Mouse (Mus musculus) heart, embryonic 14.5 days (tissue): Measurements from ENCODE around the gene Tmc6. TPM values are rescaled to one million over a fixed set of nuclear protein-coding genes. Genes with fewer than 3 reads are reported as not detected.

Source experiments
- ATAC-seq: fragments of 200-750 bp; cut with Nextera tagmentation; 2 replicates; pipeline ENCODE4 v1.8.0; 2017; ENCODE audit warnings: low read depth, moderate TSS enrichment; ENCODE audit not compliant: insufficient number of reproducible peaks, insufficient read depth, low FRiP score
- H3K27ac ChIP-seq, 2 experiments: fragments of 200-500 bp in 1 of 2; fragments of 300-500 bp in 1 of 2; sonication (generic) in 1 of 2; replicated peaks in 1 of 2; 2 replicates each; pipeline ENCODE4 v1.5.1; 2012 to 2014; ENCODE audit warnings: low read depth in 2 of 2, low read length in 2 of 2, control low read depth in 1 of 2, mild to moderate bottlenecking in 1 of 2, mixed read lengths in 1 of 2; ENCODE audit not compliant: control insufficient read depth in 1 of 2, insufficient read depth in 1 of 2
- H3K27me3 ChIP-seq: fragments of 300-500 bp; sonication (generic); 2 replicates; pipeline ENCODE4 v1.6.1; 2014; ENCODE audit warnings: mild to moderate bottlenecking, low read length, control low read depth; ENCODE audit not compliant: control insufficient read depth, insufficient read depth
- H3K36me3 ChIP-seq: fragments of 300-500 bp; sonication (generic); 2 replicates; pipeline ENCODE4 v1.6.1; 2014; ENCODE audit warnings: mild to moderate bottlenecking, control low read depth, low read length, mixed read lengths; ENCODE audit not compliant: control insufficient read depth, insufficient read depth
- H3K4me1 ChIP-seq, 2 experiments: fragments of 200-500 bp in 1 of 2; fragments of 300-500 bp in 1 of 2; sonication (generic) in 1 of 2; 2 replicates each; pipeline ENCODE4 v1.6.1; 2012 to 2014; ENCODE audit warnings: low read length in 2 of 2, control low read depth in 1 of 2, mixed read lengths in 1 of 2; ENCODE audit not compliant: control insufficient read depth in 2 of 2, insufficient read depth in 2 of 2
- H3K4me2 ChIP-seq: fragments of 300-500 bp; sonication (generic); 2 replicates; pipeline ENCODE4 v1.6.1; 2014; ENCODE audit warnings: mild to moderate bottlenecking, low read length
- H3K4me3 ChIP-seq, 2 experiments: fragments of 200-500 bp in 1 of 2; fragments of 300-500 bp in 1 of 2; sonication (generic) in 1 of 2; 2 replicates each; pipeline ENCODE4 v1.5.1; 2012 to 2014; ENCODE audit warnings: low read length in 2 of 2, mild to moderate bottlenecking in 2 of 2, control low read depth in 1 of 2, low read depth in 1 of 2, moderate library complexity in 1 of 2; ENCODE audit not compliant: control insufficient read depth in 1 of 2, insufficient read depth in 1 of 2
- H3K9ac ChIP-seq: fragments of 300-500 bp; sonication (generic); 2 replicates; pipeline ENCODE4 v1.6.1; 2014; ENCODE audit warnings: mild to moderate bottlenecking, low read length
- H3K9me3 ChIP-seq: fragments of 300-500 bp; sonication (generic); 2 replicates; pipeline ENCODE4 v1.6.1; 2016; ENCODE audit warnings: low read length, control low read depth; ENCODE audit not compliant: control insufficient read depth
- WGBS: fragments of 180-500 bp; shearing (Covaris S2); extraction: QIAGEN DNeasy Blood & Tissue Kit; methylation state at CpG from one replicate; pipeline ENCODE4 v1.1.7; 2014; 5-methylcytosine and 5-hydroxymethylcytosine counted together
- polyA plus RNA-seq: library from polyadenylated mRNA; unstranded; fragments of >200 nt; fragmentation: Nextera tagmentation; extraction: Ambion mirVana; gene quantifications from 2 replicates; pipeline ENCODE4 v1.2.1, GENCODE M21; 2014

Tmc6 gene
- polyA plus RNA-seq, 1 experiment from 2014 or later = 22.5 TPM

DNA sequence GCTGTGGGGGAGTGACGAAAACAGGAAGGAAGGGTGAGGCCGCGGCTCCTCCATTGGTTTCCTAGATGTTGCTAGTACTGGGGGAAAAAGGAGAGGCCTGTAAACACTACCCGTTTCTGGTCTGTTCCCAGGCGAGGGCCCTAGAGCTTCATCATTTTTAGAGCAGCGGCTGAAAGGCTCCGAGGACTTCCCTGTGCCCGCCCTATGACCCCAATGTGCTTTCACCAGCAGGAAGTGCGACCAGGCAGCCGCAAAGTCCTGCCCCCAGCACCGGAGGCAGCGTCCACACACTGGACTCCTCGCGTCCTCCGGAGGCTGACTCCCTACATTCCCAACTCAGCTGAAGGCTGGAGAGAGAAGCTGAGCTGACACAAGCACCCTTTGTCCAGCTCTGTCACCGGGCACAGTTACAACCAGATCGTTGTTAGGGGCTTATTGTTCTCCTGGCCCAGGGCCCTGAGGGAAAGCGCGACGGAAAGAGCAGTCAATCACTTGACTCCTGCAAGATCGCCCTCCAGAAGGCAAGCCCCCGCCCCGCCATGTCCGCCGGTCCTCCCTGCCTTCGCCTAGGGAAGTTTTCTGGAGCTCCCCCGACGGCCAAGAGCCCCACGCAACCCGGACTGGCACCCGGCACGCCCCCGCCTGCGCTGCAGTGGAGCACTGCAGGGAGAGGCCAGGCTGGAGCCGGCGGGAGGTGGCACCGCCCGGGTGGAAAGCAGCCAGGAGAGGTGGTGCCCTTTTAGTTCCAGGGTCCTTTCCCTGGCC is 2.4 kb downstream of the Tmc6 start:
- ATAC-seq = peak; percentile 7; the same call in 1 of the 2 replicates
- peak overlapping the region; percentile 51 to 60 for H3K4me3 ChIP-seq
- H3K36me3 ChIP-seq = peaks cover 39% of the 10 kb centered on the region
- peaks cover 29 to 37% of the 10 kb centered on the region in 2 experiments for H3K4me1 ChIP-seq
- H3K27ac ChIP-seq = peak overlapping the region; percentile 88 to 94
- no peaks in the 10 kb centered on the region for H3K27me3 ChIP-seq
- H3K4me2 ChIP-seq = peak overlapping the region; percentile 100
- no peaks in the 10 kb centered on the region for H3K9me3 ChIP-seq
- H3K9ac ChIP-seq = peak overlapping the region; percentile 85
- WGBS = 4% methylated on average over 38 of the region's 38 CpGs

DNA sequence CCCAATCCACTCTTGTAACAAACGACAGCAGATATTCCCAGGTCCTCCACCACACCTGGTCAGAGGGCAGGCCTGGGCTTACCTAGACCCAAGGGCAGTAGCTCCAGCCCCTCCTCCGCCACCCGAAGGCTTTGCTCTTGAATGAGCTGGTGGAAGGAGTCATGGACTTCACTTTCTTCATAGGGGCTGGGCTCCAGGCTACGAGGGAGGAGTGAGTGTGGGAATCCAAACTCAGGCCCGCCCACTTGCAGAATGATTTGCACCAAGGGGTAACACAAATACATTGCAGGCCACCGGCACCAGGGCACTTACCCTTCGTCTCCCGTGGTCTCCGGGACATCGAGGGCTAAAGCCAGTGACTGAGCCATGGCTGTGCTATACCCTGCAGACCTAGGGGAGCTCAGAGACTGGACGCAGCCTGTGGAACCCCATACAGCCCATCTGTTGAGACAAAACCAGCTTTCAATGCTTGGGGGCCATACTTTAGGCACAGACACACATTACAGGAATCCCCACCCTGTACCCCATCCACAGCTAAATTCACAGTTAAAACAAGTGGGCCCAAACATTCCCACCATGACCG is 3.1 kb downstream of the Tmc6 start:
- Histone ChIP-seq H3K36me3 (peaks cover 46% of the 10 kb centered on the region), H3K27me3 (no peaks in the 10 kb centered on the region), H3K4me2 (peak overlapping the region; percentile 100), H3K4me3 (peak overlapping the region; percentile 51 to 60), H3K9ac (peak overlapping the region; percentile 85), H3K27ac (peak overlapping the region; percentile 88 to 94), H3K4me1 (peaks cover 29 to 37% of the 10 kb centered on the region in 2 experiments), H3K9me3 (no peaks in the 10 kb centered on the region)
- WGBS = 57% methylated on average over 12 of the region's 12 CpGs
- no peak for ATAC-seq

DNA sequence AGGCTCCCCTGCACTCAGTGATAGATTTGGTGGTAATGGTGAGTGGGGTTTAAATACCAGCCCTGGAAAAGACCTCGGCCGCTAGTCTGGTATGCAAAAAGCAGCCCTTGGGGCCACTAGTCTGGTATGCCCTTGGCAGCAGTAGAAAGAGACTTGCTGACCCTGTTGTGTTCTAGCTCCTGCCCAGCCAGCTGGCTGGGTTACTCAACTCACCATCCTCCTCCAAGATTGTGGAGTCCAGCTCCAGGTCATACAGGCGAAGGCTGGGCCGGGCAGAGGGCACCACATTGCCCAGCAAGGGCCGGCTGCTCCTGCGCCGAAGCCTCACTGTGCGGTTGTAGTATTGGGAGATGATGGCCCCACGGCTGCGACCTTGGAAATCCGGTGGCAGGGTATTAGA is 4.0 kb downstream of the Tmc6 start:
- Histone ChIP-seq H3K27me3 (no peaks in the 10 kb centered on the region), H3K9me3 (no peaks in the 10 kb centered on the region), H3K4me2 (no peak overlapping the region), H3K4me3 (no peak overlapping the region), H3K9ac (no peak overlapping the region), H3K27ac (0 out of 4 replicates have a peak overlapping the region, but pooled peaks of 1 of the 2 experiments have one; percentile 94), H3K4me1 (peaks cover 25 to 32% of the 10 kb centered on the region in 2 experiments), H3K36me3 (peaks cover 54% of the 10 kb centered on the region)
- WGBS = 86% methylated on average over 11 of the region's 11 CpGs
- ATAC-seq = no peak

DNA sequence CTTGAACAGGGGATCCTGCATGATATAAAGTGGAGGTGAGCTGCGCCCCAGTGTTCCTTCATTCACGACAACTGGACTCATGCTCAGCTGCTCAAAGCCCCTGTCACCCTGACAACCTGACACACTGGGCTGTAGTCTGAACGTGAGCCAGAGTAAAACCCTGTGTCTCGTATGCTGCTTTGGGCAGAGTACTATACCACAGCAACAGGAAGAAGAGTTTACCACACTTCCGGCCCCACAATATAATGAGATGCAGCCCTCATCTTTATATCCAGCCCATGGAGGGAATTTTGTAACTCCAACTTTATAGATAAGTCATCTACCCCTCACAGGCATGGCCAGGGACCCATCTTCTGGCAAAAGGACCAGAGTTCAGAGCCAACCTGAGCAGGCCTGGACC is 4.9 kb downstream of the Tmc6 start:
- no peak for ATAC-seq
- peaks cover 64% of the 10 kb centered on the region for H3K36me3 ChIP-seq
- no peak overlapping the region for H3K4me3 ChIP-seq
- H3K9ac ChIP-seq = no peak overlapping the region
- H3K27ac ChIP-seq = no peak overlapping the region
- H3K4me2 ChIP-seq = no peak overlapping the region
- 84% methylated on average over 5 of the region's 5 CpGs for WGBS
- H3K9me3 ChIP-seq = no peaks in the 10 kb centered on the region
- peaks cover 22 to 26% of the 10 kb centered on the region in 2 experiments for H3K4me1 ChIP-seq
- H3K27me3 ChIP-seq = no peaks in the 10 kb centered on the region

DNA sequence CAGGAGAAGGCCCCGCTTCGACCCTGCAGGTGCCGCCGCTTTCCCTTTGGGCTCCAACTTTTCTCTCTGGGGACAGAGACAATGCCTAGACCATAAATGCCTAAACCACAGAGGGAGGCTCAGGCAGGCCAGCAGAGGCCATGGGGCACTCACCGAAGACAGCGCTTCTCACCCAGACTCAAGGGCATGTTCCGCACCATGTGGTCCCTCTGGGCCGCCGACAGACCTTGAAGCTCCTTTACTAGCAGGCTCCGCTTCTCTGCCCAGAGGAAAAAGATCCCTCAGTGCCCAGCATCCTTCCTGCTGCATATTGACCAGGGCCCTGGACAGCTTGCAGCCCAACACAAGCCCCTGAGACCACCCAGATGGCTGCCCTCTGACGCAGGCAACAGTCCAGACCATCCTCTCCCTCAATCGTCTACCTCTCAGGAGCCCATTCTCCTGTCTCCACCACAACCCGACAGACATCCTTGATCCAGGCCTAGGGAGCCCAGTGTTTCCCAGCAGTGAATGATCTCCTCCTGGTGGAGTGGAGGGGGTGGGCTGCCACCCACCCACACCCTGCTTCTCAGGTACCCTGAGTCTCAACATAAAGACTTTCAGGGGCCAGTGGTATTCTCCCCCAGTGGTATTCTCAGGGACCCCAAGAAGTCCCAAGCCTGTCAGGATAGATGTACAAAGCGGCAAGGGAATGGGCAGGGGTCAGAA is 5.8 kb downstream of the Tmc6 start:
- Histone ChIP-seq H3K4me3 (no peak overlapping the region), H3K4me1 (peaks cover 15 to 17% of the 10 kb centered on the region in 2 experiments), H3K9ac (no peak overlapping the region), H3K27ac (no peak overlapping the region), H3K36me3 (peaks cover 72% of the 10 kb centered on the region), H3K9me3 (no peaks in the 10 kb centered on the region), H3K27me3 (no peaks in the 10 kb centered on the region), H3K4me2 (no peak overlapping the region)
- no peak for ATAC-seq
- WGBS = 88% methylated on average over 14 of the region's 14 CpGs

DNA sequence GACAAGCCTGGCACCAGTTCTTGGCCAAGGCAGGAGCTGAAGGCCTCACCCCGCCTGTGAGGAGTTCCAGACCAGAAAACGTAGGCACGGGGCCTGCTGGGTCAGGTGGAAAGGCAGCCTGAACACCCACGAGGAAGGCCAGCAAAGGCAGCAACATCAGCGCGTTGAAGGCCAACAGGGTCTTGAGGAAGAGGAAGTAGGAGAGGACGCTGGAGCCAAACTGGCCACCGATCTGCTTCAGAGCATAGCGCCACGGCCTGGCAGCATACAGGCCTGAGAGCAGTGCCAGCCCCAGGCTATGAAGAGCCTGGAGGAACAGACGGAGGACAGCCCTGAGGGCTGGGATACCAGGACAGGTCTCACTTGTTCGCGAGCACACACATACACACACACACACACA is 6.5 kb downstream of the Tmc6 start:
- H3K4me1 ChIP-seq = peaks cover 8 to 12% of the 10 kb centered on the region in 2 experiments
- H3K9ac ChIP-seq = no peak overlapping the region
- no peak overlapping the region for H3K27ac ChIP-seq
- no peak for ATAC-seq
- H3K27me3 ChIP-seq = no peaks in the 10 kb centered on the region
- no peaks in the 10 kb centered on the region for H3K9me3 ChIP-seq
- H3K4me2 ChIP-seq = no peak overlapping the region
- no peak overlapping the region for H3K4me3 ChIP-seq
- 90% methylated on average over 13 of the region's 13 CpGs for WGBS
- peaks cover 78% of the 10 kb centered on the region for H3K36me3 ChIP-seq

DNA sequence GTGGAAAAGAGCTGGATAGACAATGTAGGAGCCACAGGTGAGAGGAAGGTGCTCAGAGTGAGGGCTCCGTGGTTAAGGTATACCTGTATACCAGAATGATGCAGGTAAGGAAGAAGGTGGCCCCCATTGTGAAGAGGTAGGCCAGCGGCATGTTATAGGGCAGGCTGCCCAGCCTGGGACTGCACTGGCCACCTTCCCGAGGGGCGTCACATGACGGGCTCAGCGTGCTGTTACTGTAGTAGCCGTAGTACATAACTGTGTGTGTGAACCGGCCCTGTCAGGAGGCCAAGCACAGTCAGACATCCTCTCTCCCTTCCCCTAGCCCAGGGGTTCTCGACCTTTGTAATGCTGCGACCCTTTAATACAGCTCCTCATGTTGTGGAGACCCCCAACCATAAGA is 7.1 kb downstream of the Tmc6 start:
- peaks cover 82% of the 10 kb centered on the region for H3K36me3 ChIP-seq
- H3K4me1 ChIP-seq = peaks cover 7 to 12% of the 10 kb centered on the region in 2 experiments
- no peak overlapping the region for H3K4me2 ChIP-seq
- no peaks in the 10 kb centered on the region for H3K27me3 ChIP-seq
- WGBS = 89% methylated on average over 10 of the region's 10 CpGs
- H3K4me3 ChIP-seq = no peak overlapping the region
- H3K9ac ChIP-seq = no peak overlapping the region
- ATAC-seq = no peak
- H3K9me3 ChIP-seq = no peaks in the 10 kb centered on the region
- H3K27ac ChIP-seq = no peak overlapping the region
